Mouse (Mus musculus) CH12.LX (cell line): ENCODE results near the gene Slc25a26.

ENCODE experiments used
- KAT2A ChIP-seq: IDR thresholded peaks from 2 replicates; pipeline ENCODE4 v1.6.1; 2012; ENCODE audit warnings: low read length, improper control_type of control experiment, inconsistent platforms; ENCODE audit not compliant: insufficient replicate concordance
- POLR2A ChIP-seq: IDR thresholded peaks from 2 replicates; pipeline ENCODE4 v1.6.1; 2011; ENCODE audit warnings: low read depth, mild to moderate bottlenecking, improper control_type of control experiment, low read length

DNA sequence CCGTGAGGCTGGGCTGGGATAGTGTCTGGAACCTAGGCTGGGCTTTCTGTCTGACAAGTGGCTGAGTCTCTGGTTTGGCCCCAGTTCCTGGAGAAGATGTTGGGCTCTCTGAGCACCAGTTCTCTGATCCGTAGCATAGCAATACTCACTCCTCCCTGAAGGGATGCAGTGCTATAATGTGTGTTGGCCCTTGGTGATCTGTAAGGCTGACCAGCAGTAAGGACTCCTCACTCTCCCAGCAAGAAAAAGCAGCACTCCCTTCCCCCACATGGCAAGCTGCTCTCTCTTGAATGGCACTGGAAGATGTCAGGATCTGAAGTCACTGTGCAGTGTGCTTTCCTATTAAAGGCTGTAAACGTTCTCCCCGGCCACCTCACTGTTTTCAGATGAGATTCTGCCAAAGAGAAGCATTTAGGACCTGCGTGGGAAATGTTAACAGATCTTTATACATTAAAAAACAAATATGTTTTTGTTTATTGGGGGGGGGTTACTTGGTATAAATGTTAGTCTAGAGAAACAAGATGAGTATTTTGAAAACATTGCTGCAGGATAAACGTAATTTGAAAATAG is 94.0 kb downstream of the Slc25a26 start:
- no peak for TF ChIP-seq KAT2A
- TF ChIP-seq POLR2A: no peak
